Mouse (Mus musculus): Measurements from ENCODE around the gene Ech1.

DNA sequence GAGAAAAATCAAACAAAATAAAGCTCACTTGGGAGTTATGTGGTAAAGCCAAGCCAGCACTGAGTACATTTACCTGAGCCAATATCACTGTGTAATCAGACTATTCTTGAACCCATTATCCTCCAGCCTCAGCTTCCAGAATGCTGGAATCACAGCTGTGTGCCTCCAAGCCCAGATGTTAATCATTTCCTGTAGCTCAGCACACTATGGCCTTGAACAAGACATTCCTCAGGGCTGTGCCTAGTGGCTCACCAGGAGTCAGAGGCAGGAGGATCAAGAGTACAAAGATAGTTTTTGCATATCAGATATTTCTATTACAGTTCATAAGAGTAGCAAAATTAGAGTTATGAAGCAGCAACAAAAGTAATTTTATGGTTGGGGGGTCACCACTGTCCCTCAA lies 33.3 kb upstream of the Ech1 start:
- TF ChIP-seq CTCF (IDR thresholded peaks at IDR 0.05; ENCODE audit: insufficient read depth, low read length) (no peak), POLR2A (IDR thresholded peaks at IDR 0.05; ENCODE audit: borderline replicate concordance, extremely low read depth, low read depth, low read length) (no peak)
